Mouse (Mus musculus) E14TG2a.4 (cell line): ENCODE results near the gene Rapgef5.

Experiments
- CTCF ChIP-seq: conservative IDR thresholded peaks from 2 replicates; pipeline ENCODE4 v1.5.1; 2014; ENCODE audit warnings: low read length
- NANOG ChIP-seq: IDR thresholded peaks from 2 replicates; pipeline ENCODE4 v1.6.1; 2014; ENCODE audit warnings: borderline replicate concordance, low read length, mixed read lengths
- POU5F1 ChIP-seq: IDR thresholded peaks from 2 replicates; pipeline ENCODE4 v1.6.1; 2014; ENCODE audit warnings: low read length, borderline replicate concordance

- TF ChIP-seq CTCF (no peak), POU5F1 (no peak), NANOG (no peak)
Measured at GRCm38 (mm10) chr12:117692775-117693174, 176.5 kb downstream of the Rapgef5 start.
